Mouse (Mus musculus): ENCODE results near the gene Tdrd5.

DNA sequence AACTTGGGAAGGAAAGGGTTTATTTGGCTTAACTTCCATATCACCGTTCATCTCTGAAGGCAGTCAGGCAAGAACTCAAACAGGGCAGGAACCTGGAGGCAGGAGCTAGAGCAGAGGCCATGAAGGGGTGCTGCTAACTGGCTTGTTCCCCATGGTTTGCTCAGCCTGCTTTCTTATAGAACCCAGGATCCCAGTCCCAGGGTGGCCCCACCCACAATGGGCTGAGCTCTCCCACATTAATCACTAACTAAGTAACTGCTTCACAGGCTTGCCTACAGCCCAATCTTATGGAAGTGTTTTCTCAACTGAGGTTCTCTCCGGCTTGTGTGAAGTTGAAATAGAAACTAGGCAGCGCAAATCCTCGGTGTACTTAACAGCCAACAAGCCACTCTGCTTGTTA is 74.7 kb downstream of the Tdrd5 start:
- TF ChIP-seq ZMIZ1 (IDR thresholded peaks at IDR 0.05; ENCODE audit: low read depth, low read length) (no peak), EP300 (IDR thresholded peaks at IDR 0.05; ENCODE audit: low read depth in 1 of 2, low read length in 2 of 2) (no peak), SMC3 (IDR thresholded peaks at IDR 0.05; ENCODE audit: low read depth, low read length) (no peak), E2F4 (IDR thresholded peaks at IDR 0.05; ENCODE audit: borderline replicate concordance, low read depth, low read length) (no peak), POLR2A (IDR thresholded peaks at IDR 0.05; ENCODE audit: control insufficient read depth in 1 of 2, insufficient read depth in 1 of 2, low read depth in 1 of 2, low read length in 2 of 2, poor library complexity in 1 of 2) (no peak), CTCF (IDR thresholded peaks at IDR 0.05 in 2 of 3, conservative IDR thresholded peaks at IDR 0.05 in 1 of 3; ENCODE audit: control insufficient read depth in 1 of 3, insufficient read depth in 1 of 3, low read depth in 2 of 3, low read length in 3 of 3, poor library complexity in 1 of 3, severe bottlenecking in 1 of 3) (no peak)

All from MEL (cell line).